Comparison of ENCODE assay signal across 24 mouse cellular contexts in genomic region chr7:126463547-126463946, GRCm38 (mm10). TPM values are rescaled to one million over a fixed set of nuclear protein-coding genes. Genes with fewer than 3 reads are reported as not detected.
A peak's percentile ranks its signal among the peaks of the same experiment; 100 is the strongest.
DNase-seq lines count a peak whose midpoint lies in the region; ATAC-seq and TF ChIP-seq lines count a peak whose summit lies in the region.
"Had no signal": no experiment of that assay in that cellular context is flagged by ENCODE, and none has a peak within 500 bp of the region (broad histone marks: within the 10 kb centered on the region; RNA-seq: fewer than 3 reads in every experiment).

No protein-coding gene starts in this region.

- no peak overlapping the region for H3ac ChIP-seq in myocyte (ENCODE audit: control insufficient read depth, insufficient read length)

- no peak for DNase-seq in embryonic facial prominence, embryonic 14.5 days (ENCODE audit: low spot score)
- peak; percentile 77 for DNase-seq in gastrocnemius, postnatal 25 days
- DNase-seq in layer of hippocampus, adult 8-10 months (ENCODE audit: low spot score in 2 of 2), result no peak
- DNase-seq: B cell, adult 2 months; cerebellum, adult 18-20 months; cerebellum, postnatal 10 days; heart, postnatal 4 days; kidney, adult 11 months; kidney, postnatal 36 days; lung, adult 2 months; lung, postnatal 14 days; right cerebral cortex, postnatal 4 days; thymus, adult 2 months had no signal

- peak; percentile 53 for TF ChIP-seq POLR2A in myocyte (IDR thresholded peaks at IDR 0.05; ENCODE audit: insufficient read length, low read depth)

- no peak overlapping the region for H3K4me2 ChIP-seq in hindbrain, embryonic 12.5 days (replicated peaks)
- H3K4me2 ChIP-seq in hindbrain, embryonic 16.5 days (ENCODE audit: low read length), result no peak overlapping the region
- H3K4me2 ChIP-seq in embryonic facial prominence, embryonic 14.5 days (ENCODE audit: low read depth, low read length), result no peak overlapping the region
- peak overlapping the region; percentile 82 for H3K4me2 ChIP-seq in myocyte (ENCODE audit: low read depth)
- H3K4me2 ChIP-seq: heart, embryonic 12.5 days; hindbrain, embryonic 14.5 days; midbrain, embryonic 12.5 days; neural tube, embryonic 13.5 days had no signal

- WGBS in hindbrain, embryonic 12.5 days, result 70% methylated on average over 4 of the region's 4 CpGs
- 67% methylated on average over 4 of the region's 4 CpGs for WGBS in hindbrain, embryonic 16.5 days
- 45% methylated on average over 4 of the region's 4 CpGs for whole genome bisulfite sequencing in embryonic facial prominence, embryonic 14.5 days

- peaks cover 8% of the 10 kb centered on the region for H3K79me2 ChIP-seq in myocyte (ENCODE audit: control insufficient read depth, insufficient read depth)

- no peak for ATAC-seq in hindbrain, embryonic 12.5 days (ENCODE audit: low FRiP score)
- ATAC-seq in hindbrain, embryonic 16.5 days, result no peak
- ATAC-seq in embryonic facial prominence, embryonic 14.5 days (ENCODE audit: low read depth), result no peak
- ATAC-seq in erythroblast, adult 5-6 weeks (replicated peaks; ENCODE audit: low FRiP score, poor library complexity, severe bottlenecking), result no peak
- ATAC-seq: forebrain, embryonic 16.5 days; inflammation-experienced regulatory T-cells, adult 6 months had no signal

- H3K36me3 ChIP-seq in hindbrain, embryonic 12.5 days, result peaks cover 24% of the 10 kb centered on the region
- peaks cover 23% of the 10 kb centered on the region for H3K36me3 ChIP-seq in hindbrain, embryonic 16.5 days (ENCODE audit: control insufficient read depth, insufficient read depth, low read length)
- H3K36me3 ChIP-seq in embryonic facial prominence, embryonic 14.5 days (ENCODE audit: control insufficient read depth, insufficient read depth, low read length), result peaks cover 26% of the 10 kb centered on the region
- peaks cover 4% of the 10 kb centered on the region for H3K36me3 ChIP-seq in myocyte (ENCODE audit: control insufficient read depth, insufficient read depth)

- H3K9me3 ChIP-seq in hindbrain, embryonic 12.5 days (replicated peaks), result no peaks in the 10 kb centered on the region
- H3K9me3 ChIP-seq in hindbrain, embryonic 16.5 days (ENCODE audit: control insufficient read depth, low read length), result no peaks in the 10 kb centered on the region
- no peaks in the 10 kb centered on the region for H3K9me3 ChIP-seq in embryonic facial prominence, embryonic 14.5 days (ENCODE audit: control insufficient read depth, low read length)
- H3K9me3 ChIP-seq: heart, embryonic 12.5 days; midbrain, embryonic 12.5 days; neural tube, embryonic 13.5 days had no signal

- H3K4me1 ChIP-seq in hindbrain, embryonic 12.5 days, result 0 out of 2 replicates have a peak, but pooled peaks cover 4% of the 10 kb centered on the region
- H3K4me1 ChIP-seq in hindbrain, embryonic 16.5 days (ENCODE audit: control insufficient read depth, insufficient read depth, low read depth, low read length), result no peaks in the 10 kb centered on the region
- peaks cover 7% of the 10 kb centered on the region for H3K4me1 ChIP-seq in embryonic facial prominence, embryonic 14.5 days (ENCODE audit: control insufficient read depth, insufficient read depth, low read length)
- H3K4me1 ChIP-seq: midbrain, embryonic 12.5 days had no signal

- H3K27me3 ChIP-seq in hindbrain, embryonic 12.5 days, result no peaks in the 10 kb centered on the region
- no peaks in the 10 kb centered on the region for H3K27me3 ChIP-seq in hindbrain, embryonic 16.5 days (replicated peaks; ENCODE audit: control insufficient read depth, insufficient read depth, low read length)
- no peaks in the 10 kb centered on the region for H3K27me3 ChIP-seq in embryonic facial prominence, embryonic 14.5 days (replicated peaks; ENCODE audit: control insufficient read depth, insufficient read depth, low read length)
- no peaks in the 10 kb centered on the region for H3K27me3 ChIP-seq in myocyte (ENCODE audit: control insufficient read depth, insufficient read depth, insufficient read length)
- H3K27me3 ChIP-seq: neural tube, embryonic 13.5 days had no signal

- no peak overlapping the region for H3K27ac ChIP-seq in hindbrain, embryonic 12.5 days
- no peak overlapping the region for H3K27ac ChIP-seq in hindbrain, embryonic 16.5 days (ENCODE audit: low read depth, low read length)
- peak overlapping the region; percentile 67; the same call in 1 of the 2 replicates for H3K27ac ChIP-seq in embryonic facial prominence, embryonic 14.5 days (replicated peaks; ENCODE audit: low read depth, low read length)
- H3K27ac ChIP-seq: hindbrain, embryonic 14.5 days; liver, embryonic 14.5 days; midbrain, embryonic 12.5 days; neural tube, embryonic 13.5 days had no signal

- H3K9ac ChIP-seq in hindbrain, embryonic 12.5 days, result 0 out of 2 replicates have a peak overlapping the region, but pooled peaks have one; percentile 5
- H3K9ac ChIP-seq in hindbrain, embryonic 16.5 days (ENCODE audit: low read depth, low read length), result no peak overlapping the region
- no peak overlapping the region for H3K9ac ChIP-seq in embryonic facial prominence, embryonic 14.5 days (ENCODE audit: low read depth, low read length)
- H3K9ac ChIP-seq: hindbrain, embryonic 14.5 days; liver, embryonic 14.5 days; midbrain, embryonic 12.5 days had no signal

- no peak overlapping the region for H3K4me3 ChIP-seq in hindbrain, embryonic 12.5 days
- no peak overlapping the region for H3K4me3 ChIP-seq in hindbrain, embryonic 16.5 days (ENCODE audit: low read length)
- no peak overlapping the region for H3K4me3 ChIP-seq in embryonic facial prominence, embryonic 14.5 days (ENCODE audit: low read depth, low read length)
- H3K4me3 ChIP-seq in myocyte, result peak overlapping the region; percentile 54
- H3K4me3 ChIP-seq: heart, embryonic 12.5 days; midbrain, embryonic 12.5 days; neural tube, embryonic 13.5 days had no signal

TF ChIP-seq in myocyte, 11 proteins besides CTCF, POLR2A, EP300 and RAD21 (continues in another document):
- peak; percentile 50 for TF ChIP-seq POLR2AphosphoS2 (IDR thresholded peaks at IDR 0.05; ENCODE audit: insufficient read length, low read depth)
- no peak for TF ChIP-seq E2F4 (IDR thresholded peaks at IDR 0.05; ENCODE audit: insufficient read depth)
- no peak for TF ChIP-seq MYOD1 (IDR thresholded peaks at IDR 0.05; ENCODE audit: control insufficient read depth in 1 of 3, insufficient read length in 2 of 3, low read depth in 2 of 3)

RNA-seq across cellular contexts. Expression of gene Atp2a1, which starts 0.6 kb away (rescaled TPM):
- polyA plus RNA-seq in hindbrain, embryonic 12.5 days (2016; fragmentation: Nextera tagmentation; extraction: Ambion mirVana), result 4.1 and 16.7 TPM in 2 replicates
- 0.56 and 14.3 TPM in 2 replicates for polyA plus RNA-seq in hindbrain, embryonic 16.5 days (2015; fragmentation: Nextera tagmentation; extraction: Ambion mirVana)
- polyA plus RNA-seq in embryonic facial prominence, embryonic 14.5 days (2014; fragmentation: Nextera tagmentation; extraction: Ambion mirVana), result 235 and 334 TPM in 2 replicates
- total RNA-seq in gastrocnemius, postnatal 25 days (2021), result over 10,000 TPM; 22,501 to 25,220 TPM
- 1,699 TPM for polyA plus RNA-seq in myocyte (2012; fragmentation: generic; extraction: Trizol)
- total RNA-seq in erythroblast, adult 5-6 weeks (2015; ENCODE audit: low replicate concordance), result not detected in 2 replicates
- total RNA-seq in erythroblast, adult 5-6 weeks (2017; ENCODE audit: low replicate concordance), result not detected in 2 replicates
- 1 to 10 TPM in 3 of 4 experiments, under 1 TPM in 1; 0.99 to 5.6 (median 1.2) TPM for total RNA-seq in layer of hippocampus, adult 8-10 months (2022)

RNA-seq across cellular contexts. Expression of gene Sh2b1, which starts 11.7 kb away (rescaled TPM):
- polyA plus RNA-seq in hindbrain, embryonic 12.5 days (2016; fragmentation: Nextera tagmentation; extraction: Ambion mirVana), result 63.5 and 65.8 TPM in 2 replicates
- polyA plus RNA-seq in hindbrain, embryonic 16.5 days (2015; fragmentation: Nextera tagmentation; extraction: Ambion mirVana), result 70.7 and 76.5 TPM in 2 replicates
- polyA plus RNA-seq in embryonic facial prominence, embryonic 14.5 days (2014; fragmentation: Nextera tagmentation; extraction: Ambion mirVana), result 44.3 and 46.3 TPM in 2 replicates
- 10 to 100 TPM; 41.5 to 43.9 TPM for total RNA-seq in gastrocnemius, postnatal 25 days (2021)
- polyA plus RNA-seq in myocyte (2012; fragmentation: generic; extraction: Trizol), result 58.8 TPM
- 4.0 and 7.7 TPM in 2 replicates for total RNA-seq in erythroblast, adult 5-6 weeks (2015; ENCODE audit: low replicate concordance)
- 6.6 and 19.6 TPM in 2 replicates for total RNA-seq in erythroblast, adult 5-6 weeks (2017; ENCODE audit: low replicate concordance)
- total RNA-seq in layer of hippocampus, adult 8-10 months (2022), result 10 to 100 TPM; 66.0 to 70.3 (median 67.3) TPM

RNA-seq across cellular contexts. Expression of gene Tufm, which starts 23.6 kb away (rescaled TPM):
- polyA plus RNA-seq in hindbrain, embryonic 12.5 days (2016; fragmentation: Nextera tagmentation; extraction: Ambion mirVana), result 113 and 116 TPM in 2 replicates
- 136 and 137 TPM in 2 replicates for polyA plus RNA-seq in hindbrain, embryonic 16.5 days (2015; fragmentation: Nextera tagmentation; extraction: Ambion mirVana)
- 127 and 130 TPM in 2 replicates for polyA plus RNA-seq in embryonic facial prominence, embryonic 14.5 days (2014; fragmentation: Nextera tagmentation; extraction: Ambion mirVana)
- 100 to 1,000 TPM; 131 to 139 TPM for total RNA-seq in gastrocnemius, postnatal 25 days (2021)
- polyA plus RNA-seq in myocyte (2012; fragmentation: generic; extraction: Trizol), result 167 TPM
- total RNA-seq in erythroblast, adult 5-6 weeks (2015; ENCODE audit: low replicate concordance), result 11.3 and 12.5 TPM in 2 replicates
- 7.3 and 8.2 TPM in 2 replicates for total RNA-seq in erythroblast, adult 5-6 weeks (2017; ENCODE audit: low replicate concordance)
- 10 to 100 TPM; 68.9 to 84.1 (median 80.1) TPM for total RNA-seq in layer of hippocampus, adult 8-10 months (2022)

RNA-seq across cellular contexts. Expression of gene Rabep2, which starts 35.0 kb away (rescaled TPM):
- polyA plus RNA-seq in hindbrain, embryonic 12.5 days (2016; fragmentation: Nextera tagmentation; extraction: Ambion mirVana), result 31.1 and 32.1 TPM in 2 replicates
- 23.1 and 26.0 TPM in 2 replicates for polyA plus RNA-seq in hindbrain, embryonic 16.5 days (2015; fragmentation: Nextera tagmentation; extraction: Ambion mirVana)
- polyA plus RNA-seq in embryonic facial prominence, embryonic 14.5 days (2014; fragmentation: Nextera tagmentation; extraction: Ambion mirVana), result 26.4 and 28.9 TPM in 2 replicates
- total RNA-seq in gastrocnemius, postnatal 25 days (2021), result 10 to 100 TPM; 11.2 to 14.6 TPM
- 36.7 TPM for polyA plus RNA-seq in myocyte (2012; fragmentation: generic; extraction: Trizol)
- total RNA-seq in erythroblast, adult 5-6 weeks (2015; ENCODE audit: low replicate concordance), result 2.3 and 2.9 TPM in 2 replicates
- 2.0 and 4.3 TPM in 2 replicates for total RNA-seq in erythroblast, adult 5-6 weeks (2017; ENCODE audit: low replicate concordance)
- total RNA-seq in layer of hippocampus, adult 8-10 months (2022), result 10 to 100 TPM; 15.6 to 22.1 (median 17.1) TPM

RNA-seq across cellular contexts. Expression of gene Atxn2l, which starts 39.7 kb away (rescaled TPM):
- polyA plus RNA-seq in hindbrain, embryonic 12.5 days (2016; fragmentation: Nextera tagmentation; extraction: Ambion mirVana), result 76.8 and 90.1 TPM in 2 replicates
- polyA plus RNA-seq in hindbrain, embryonic 16.5 days (2015; fragmentation: Nextera tagmentation; extraction: Ambion mirVana), result 48.1 and 59.7 TPM in 2 replicates
- polyA plus RNA-seq in embryonic facial prominence, embryonic 14.5 days (2014; fragmentation: Nextera tagmentation; extraction: Ambion mirVana), result 49.8 and 54.8 TPM in 2 replicates
- 10 to 100 TPM; 26.0 to 26.4 TPM for total RNA-seq in gastrocnemius, postnatal 25 days (2021)
- polyA plus RNA-seq in myocyte (2012; fragmentation: generic; extraction: Trizol), result 104 TPM
- 35.2 and 47.2 TPM in 2 replicates for total RNA-seq in erythroblast, adult 5-6 weeks (2015; ENCODE audit: low replicate concordance)
- total RNA-seq in erythroblast, adult 5-6 weeks (2017; ENCODE audit: low replicate concordance), result 28.8 and 35.0 TPM in 2 replicates
- total RNA-seq in layer of hippocampus, adult 8-10 months (2022), result 100 to 1,000 TPM; 113 to 133 (median 125) TPM

Comparison
In these comparisons a context has a peak if more than half of its experiments do, and no peak if none do; other contexts are left out.
1. RNA of gene Atp2a1, which starts 0.6 kb away (polyA plus RNA-seq): 1,699 TPM in myocyte (single experiment) and 235 to 334 TPM in embryonic facial prominence, embryonic 14.5 days; 4.1 to 16.7 TPM in hindbrain, embryonic 12.5 days and 0.56 to 14.3 TPM in hindbrain, embryonic 16.5 days; every median in the first group is over 10 times any median in the second.